Mouse (Mus musculus) E14TG2a.4 (cell line): ENCODE measurements around the gene Sipa1l1.

Experiments used
- CTCF ChIP-seq: conservative IDR thresholded peaks from 2 replicates; pipeline ENCODE4 v1.5.1; 2014; ENCODE audit warnings: low read length
- NANOG ChIP-seq: IDR thresholded peaks from 2 replicates; pipeline ENCODE4 v1.6.1; 2014; ENCODE audit warnings: borderline replicate concordance, low read length, mixed read lengths
- POU5F1 ChIP-seq: IDR thresholded peaks from 2 replicates; pipeline ENCODE4 v1.6.1; 2014; ENCODE audit warnings: low read length, borderline replicate concordance

GRCm38 (mm10) chr12:82339221-82339861, 170.2 kb downstream of the Sipa1l1 start:
- TF ChIP-seq CTCF = no peak
- no peak for TF ChIP-seq NANOG
- TF ChIP-seq POU5F1 = no peak
